Mouse (Mus musculus): ENCODE results near the gene Ttc7. TPM values are rescaled to one million over a fixed set of nuclear protein-coding genes. Genes with fewer than 3 reads are reported as not detected.
A peak's percentile ranks its signal among the peaks of the same experiment; 100 is the strongest.

The Ttc7 gene
- polyA plus RNA-seq, 1 experiment from 2014 or later = 4.9 TPM

DNA sequence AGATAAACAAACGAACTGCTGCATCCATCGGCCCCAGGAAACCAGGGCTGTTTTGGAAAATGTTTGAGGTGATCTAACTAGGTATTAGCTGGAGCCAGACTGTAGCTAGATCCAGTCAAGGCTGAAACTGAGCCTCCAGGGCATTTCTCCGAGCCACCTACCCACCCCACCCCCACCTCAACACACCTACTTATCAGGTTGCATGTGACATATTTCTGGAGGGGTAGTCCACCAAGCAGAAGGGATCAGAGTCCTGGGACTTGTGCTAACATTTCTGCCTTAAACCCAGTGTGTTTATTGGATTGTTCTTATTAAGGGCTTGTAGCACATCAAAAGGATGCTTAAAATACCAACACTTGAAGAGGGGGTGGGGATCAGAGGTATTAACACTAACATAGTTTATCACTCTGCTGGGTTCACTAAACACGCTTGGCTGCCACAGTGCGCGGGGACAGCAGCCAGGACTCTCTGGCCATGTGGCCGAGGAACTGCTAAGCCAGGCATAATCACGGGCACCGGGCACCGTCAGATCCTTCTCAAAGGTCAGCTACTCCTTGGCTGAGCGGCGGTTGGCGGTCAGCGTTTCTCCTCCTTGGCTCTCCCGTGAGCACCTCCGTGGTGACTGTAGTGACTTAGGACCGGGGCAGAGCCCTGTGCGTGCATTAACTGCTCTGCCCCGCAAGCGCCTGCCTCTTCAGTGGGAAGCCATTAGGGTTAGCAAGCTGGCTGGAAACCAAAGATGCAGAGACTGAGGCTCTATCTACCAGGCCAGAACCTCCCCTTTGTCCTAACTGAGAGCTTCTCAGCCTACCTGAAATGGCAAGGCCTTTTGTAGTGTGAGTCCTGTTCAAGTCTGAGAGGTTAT lies 68.8 kb downstream of the Ttc7 start:
- WGBS = 27% methylated on average over 20 of the region's 20 CpGs
- Histone ChIP-seq H3K27ac (no peak overlapping the region), H3K4me2 (no peak overlapping the region), H3K4me1 (peaks cover 26% of the 10 kb centered on the region), H3K4me3 (no peak overlapping the region), H3K9me3 (no peaks in the 10 kb centered on the region), H3K36me3 (replicated peaks) (no peaks in the 10 kb centered on the region), H3K27me3 (replicated peaks) (no peaks in the 10 kb centered on the region), H3K9ac (no peak overlapping the region)
- no peak for ATAC-seq (replicated peaks)

DNA sequence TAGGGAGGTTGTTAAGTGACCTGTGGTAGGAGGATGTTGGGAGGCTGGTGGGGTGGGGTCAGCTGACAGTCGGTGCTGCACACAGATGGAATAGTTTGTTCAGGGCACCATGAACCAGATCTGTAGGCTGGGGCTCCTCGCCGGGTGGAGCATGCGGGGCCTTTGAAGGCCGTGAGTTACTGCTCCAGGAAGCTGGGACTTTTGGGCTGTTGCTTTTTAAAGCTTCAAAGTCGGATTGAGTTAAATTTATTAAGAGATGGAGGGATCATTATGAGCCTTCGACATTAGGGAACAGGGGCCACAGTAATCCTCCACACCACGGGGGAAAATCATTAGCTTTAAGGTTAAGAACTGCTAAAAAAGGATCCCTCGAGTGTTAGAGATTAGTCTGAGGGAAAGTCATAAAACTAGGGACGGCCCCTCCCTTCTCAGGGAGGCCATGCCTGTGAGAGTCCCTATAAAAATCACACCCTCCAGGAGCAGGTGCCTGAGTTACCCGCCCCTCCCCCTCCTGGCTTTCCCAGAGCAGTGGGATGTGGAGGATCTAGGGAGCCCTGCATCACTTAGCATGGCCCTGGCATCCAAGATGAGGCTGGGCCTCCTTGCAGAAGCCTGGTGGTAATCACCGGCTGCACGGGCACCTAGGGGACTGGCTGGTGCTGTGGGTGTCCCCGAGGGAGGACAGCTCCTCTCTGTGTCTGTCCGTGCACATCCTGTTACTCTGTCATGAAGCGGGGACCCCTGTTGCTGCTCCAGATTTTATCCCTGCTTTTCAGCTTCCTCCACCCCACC lies 69.6 kb downstream of the Ttc7 start:
- peak; percentile 37; the same call in 1 of the 2 replicates for ATAC-seq (replicated peaks)
- no peak overlapping the region for H3K4me3 ChIP-seq
- no peak overlapping the region for H3K4me2 ChIP-seq
- H3K36me3 ChIP-seq (replicated peaks) = no peaks in the 10 kb centered on the region
- no peaks in the 10 kb centered on the region for H3K9me3 ChIP-seq
- H3K27ac ChIP-seq = no peak overlapping the region
- H3K27me3 ChIP-seq (replicated peaks) = no peaks in the 10 kb centered on the region
- WGBS = 29% methylated on average over 16 of the region's 16 CpGs
- H3K9ac ChIP-seq = no peak overlapping the region
- peaks cover 26% of the 10 kb centered on the region for H3K4me1 ChIP-seq

GRCm38 (mm10) chr17:87352898-87353225 lies 70.2 kb downstream of the Ttc7 start:
- Histone ChIP-seq H3K4me1 (peaks cover 26% of the 10 kb centered on the region), H3K9me3 (no peaks in the 10 kb centered on the region), H3K27ac (no peak overlapping the region), H3K36me3 (replicated peaks) (no peaks in the 10 kb centered on the region), H3K9ac (no peak overlapping the region), H3K4me3 (no peak overlapping the region), H3K27me3 (replicated peaks) (no peaks in the 10 kb centered on the region), H3K4me2 (no peak overlapping the region)
- ATAC-seq (replicated peaks) = no peak
- 24% methylated on average over 1 of the region's 1 CpGs for WGBS

DNA sequence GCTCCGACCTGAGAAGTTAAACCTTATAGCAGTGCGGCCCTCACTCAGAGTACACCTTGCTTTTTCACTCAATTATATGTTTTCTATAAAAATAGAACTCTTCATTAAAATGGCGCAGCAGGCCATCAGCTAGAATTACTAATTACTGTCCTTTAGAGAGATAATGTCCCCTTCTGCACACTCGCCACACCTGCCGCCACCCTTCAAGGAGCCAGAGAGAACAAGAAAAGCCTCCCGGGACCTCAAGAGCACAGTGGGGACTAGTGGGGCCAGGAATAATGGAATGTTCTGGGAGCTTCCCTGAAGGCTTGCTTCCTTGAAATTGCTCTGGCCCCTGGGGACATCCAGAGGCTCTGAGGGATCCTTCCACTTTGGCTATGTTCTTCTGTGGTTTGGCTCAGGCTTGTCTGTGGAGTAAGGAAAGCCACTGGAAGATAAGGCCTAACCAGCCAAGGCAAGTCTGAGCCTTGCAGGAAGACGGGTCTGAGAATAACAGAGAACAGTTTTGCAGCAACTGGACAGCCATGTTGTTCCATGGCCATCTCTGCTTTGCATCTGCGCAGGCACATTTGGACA lies 71.1 kb downstream of the Ttc7 start:
- WGBS = 81% methylated on average over 8 of the region's 8 CpGs
- Histone ChIP-seq H3K27ac (no peak overlapping the region), H3K27me3 (replicated peaks) (no peaks in the 10 kb centered on the region), H3K36me3 (replicated peaks) (no peaks in the 10 kb centered on the region), H3K9me3 (no peaks in the 10 kb centered on the region), H3K9ac (no peak overlapping the region), H3K4me1 (peaks cover 26% of the 10 kb centered on the region), H3K4me3 (no peak overlapping the region), H3K4me2 (no peak overlapping the region)
- ATAC-seq (replicated peaks) = no peak

DNA sequence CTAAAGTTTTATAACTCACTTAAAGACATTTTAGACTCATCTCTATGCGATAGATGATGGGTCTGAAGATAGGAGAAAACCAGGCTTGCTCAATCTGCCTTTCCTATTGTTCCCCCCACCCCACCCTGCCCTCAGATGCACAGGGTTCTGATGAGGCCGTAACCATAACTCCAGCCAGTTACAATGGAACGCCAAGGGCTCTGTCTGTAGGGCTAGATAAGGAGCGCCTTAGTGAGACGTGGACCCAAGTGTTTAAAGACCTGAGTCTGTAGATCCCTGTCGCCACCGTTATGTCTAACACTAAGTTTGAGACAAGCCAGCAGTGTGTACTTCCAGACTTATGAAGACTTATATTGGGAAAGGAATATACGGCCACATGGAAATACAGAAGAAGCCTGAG lies 72.8 kb downstream of the Ttc7 start:
- Histone ChIP-seq H3K36me3 (replicated peaks) (no peaks in the 10 kb centered on the region), H3K9me3 (no peaks in the 10 kb centered on the region), H3K4me2 (no peak overlapping the region), H3K4me3 (no peak overlapping the region), H3K27me3 (replicated peaks) (no peaks in the 10 kb centered on the region), H3K9ac (no peak overlapping the region), H3K4me1 (peaks cover 25% of the 10 kb centered on the region), H3K27ac (no peak overlapping the region)
- WGBS = 91% methylated on average over 8 of the region's 8 CpGs
- ATAC-seq (replicated peaks) = no peak

GRCm38 (mm10) chr17:87356261-87356660 lies 73.6 kb downstream of the Ttc7 start:
- Histone ChIP-seq H3K4me2 (no peak overlapping the region), H3K9me3 (no peaks in the 10 kb centered on the region), H3K36me3 (replicated peaks) (no peaks in the 10 kb centered on the region), H3K4me3 (no peak overlapping the region), H3K9ac (no peak overlapping the region), H3K4me1 (peaks cover 17% of the 10 kb centered on the region), H3K27me3 (replicated peaks) (no peaks in the 10 kb centered on the region), H3K27ac (no peak overlapping the region)
- no peak for ATAC-seq (replicated peaks)
- 84% methylated on average over 5 of the region's 5 CpGs for WGBS

- Histone ChIP-seq H3K27ac (no peak overlapping the region), H3K27me3 (replicated peaks) (no peaks in the 10 kb centered on the region), H3K4me3 (no peak overlapping the region), H3K9ac (no peak overlapping the region), H3K4me2 (no peak overlapping the region), H3K36me3 (replicated peaks) (no peaks in the 10 kb centered on the region), H3K4me1 (peaks cover 5% of the 10 kb centered on the region), H3K9me3 (no peaks in the 10 kb centered on the region)
- 87% methylated on average over 9 of the region's 9 CpGs for WGBS
- ATAC-seq (replicated peaks) = no peak
Measured at GRCm38 (mm10) chr17:87357506-87357905, 74.8 kb downstream of the Ttc7 start.

- Histone ChIP-seq H3K36me3 (replicated peaks) (no peaks in the 10 kb centered on the region), H3K27ac (no peak overlapping the region), H3K9ac (no peak overlapping the region), H3K9me3 (no peaks in the 10 kb centered on the region), H3K4me3 (no peak overlapping the region), H3K4me1 (no peaks in the 10 kb centered on the region), H3K27me3 (replicated peaks) (no peaks in the 10 kb centered on the region), H3K4me2 (no peak overlapping the region)
- 32% methylated on average over 3 of the region's 3 CpGs for WGBS
- no peak for ATAC-seq (replicated peaks)
Measured at GRCm38 (mm10) chr17:87361132-87361531, 78.4 kb downstream of the Ttc7 start.

GRCm38 (mm10) chr17:87364108-87364507 lies 81.4 kb downstream of the Ttc7 start:
- Histone ChIP-seq H3K4me1 (peaks cover 20% of the 10 kb centered on the region), H3K4me2 (no peak overlapping the region), H3K9me3 (no peaks in the 10 kb centered on the region), H3K36me3 (replicated peaks) (no peaks in the 10 kb centered on the region), H3K4me3 (no peak overlapping the region), H3K27ac (no peak overlapping the region), H3K9ac (no peak overlapping the region), H3K27me3 (replicated peaks) (no peaks in the 10 kb centered on the region)
- ATAC-seq (replicated peaks) = no peak
- 93% methylated on average over 15 of the region's 15 CpGs for WGBS

DNA sequence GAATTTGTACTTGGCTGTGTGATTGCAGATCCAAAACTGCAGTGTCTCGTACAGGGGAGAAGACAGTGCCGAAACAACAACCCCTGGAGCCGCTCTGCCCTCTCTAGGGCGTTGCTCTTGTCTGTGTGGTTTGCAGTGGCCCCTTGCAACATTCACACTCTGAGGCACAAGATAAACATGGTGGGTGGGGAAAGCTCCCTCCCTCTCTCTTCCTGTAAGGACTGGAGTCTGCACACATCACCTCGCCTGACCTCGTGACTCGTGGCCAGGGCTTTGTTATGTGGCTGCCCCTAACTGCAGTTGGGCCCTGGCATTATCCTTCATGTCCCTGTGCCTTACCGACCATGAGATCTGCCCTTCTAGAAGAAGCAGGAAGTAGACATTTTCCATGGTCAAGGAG lies 82.6 kb downstream of the Ttc7 start:
- H3K4me2 ChIP-seq = no peak overlapping the region
- H3K27me3 ChIP-seq (replicated peaks) = no peaks in the 10 kb centered on the region
- H3K9me3 ChIP-seq = no peaks in the 10 kb centered on the region
- no peak for ATAC-seq (replicated peaks)
- no peak overlapping the region for H3K27ac ChIP-seq
- H3K9ac ChIP-seq = no peak overlapping the region
- no peak overlapping the region for H3K4me3 ChIP-seq
- H3K36me3 ChIP-seq (replicated peaks) = no peaks in the 10 kb centered on the region
- peaks cover 31% of the 10 kb centered on the region for H3K4me1 ChIP-seq
- 70% methylated on average over 8 of the region's 8 CpGs for WGBS

DNA sequence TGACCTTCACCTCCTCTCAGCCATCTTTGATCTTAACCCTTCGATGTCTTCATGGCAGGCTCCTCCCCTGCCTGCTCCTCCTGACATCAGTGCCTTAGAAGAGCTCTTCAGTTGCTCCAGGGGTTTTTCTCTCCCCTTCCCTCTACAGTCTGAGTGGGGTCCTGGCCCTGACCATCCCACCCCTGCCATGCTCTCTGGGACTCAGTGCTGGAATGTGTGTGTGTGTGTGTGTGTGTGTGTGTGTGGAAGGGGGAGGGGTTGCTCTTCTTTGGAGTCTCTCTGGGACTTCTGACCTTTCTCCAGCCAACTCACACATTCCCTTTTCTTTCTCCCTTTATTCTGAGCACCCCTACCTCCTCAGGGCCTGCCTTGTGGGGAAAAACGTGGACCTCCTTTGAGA lies 83.8 kb downstream of the Ttc7 start:
- H3K4me3 ChIP-seq = no peak overlapping the region
- no peaks in the 10 kb centered on the region for H3K9me3 ChIP-seq
- H3K27ac ChIP-seq = no peak overlapping the region
- no peak overlapping the region for H3K4me2 ChIP-seq
- H3K36me3 ChIP-seq (replicated peaks) = no peaks in the 10 kb centered on the region
- H3K4me1 ChIP-seq = peaks cover 31% of the 10 kb centered on the region
- H3K27me3 ChIP-seq (replicated peaks) = no peaks in the 10 kb centered on the region
- ATAC-seq (replicated peaks) = no peak
- no peak overlapping the region for H3K9ac ChIP-seq
- WGBS = 31% methylated on average over 2 of the region's 2 CpGs

DNA sequence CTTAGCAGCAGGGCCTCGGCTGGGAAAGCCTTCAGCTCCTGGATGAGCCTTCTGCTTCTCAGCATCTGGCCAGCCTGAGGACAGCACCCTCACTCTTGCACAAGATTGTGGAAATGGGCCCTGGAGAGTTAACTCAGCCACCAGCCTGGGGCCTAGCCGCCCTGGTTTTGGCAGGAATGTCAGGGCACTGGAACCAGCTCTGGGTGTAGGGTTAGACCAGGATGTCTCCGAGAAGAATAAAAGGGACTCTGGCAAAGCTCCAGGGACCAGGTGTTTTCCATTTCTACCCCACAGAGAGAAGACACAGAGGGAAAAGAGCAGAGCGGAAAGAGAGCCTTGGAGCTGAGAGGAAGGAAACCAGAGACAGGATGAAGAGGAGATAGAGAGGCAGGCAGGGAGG lies 84.5 kb downstream of the Ttc7 start:
- no peak overlapping the region for H3K4me2 ChIP-seq
- 47% methylated on average over 4 of the region's 4 CpGs for WGBS
- H3K9ac ChIP-seq = no peak overlapping the region
- ATAC-seq (replicated peaks) = no peak
- H3K27ac ChIP-seq = 0 out of 2 replicates have a peak overlapping the region, but pooled peaks have one; percentile 10
- H3K27me3 ChIP-seq (replicated peaks) = no peaks in the 10 kb centered on the region
- H3K4me3 ChIP-seq = no peak overlapping the region
- H3K9me3 ChIP-seq = no peaks in the 10 kb centered on the region
- no peaks in the 10 kb centered on the region for H3K36me3 ChIP-seq (replicated peaks)
- H3K4me1 ChIP-seq = peaks cover 37% of the 10 kb centered on the region

All from midbrain, embryonic 15.5 days (tissue).